Mouse (Mus musculus): ENCODE results near the gene Kctd17.
A peak's percentile ranks its signal among the peaks of the same experiment; 100 is the strongest.

The Kctd17 gene

GRCm38 (mm10) chr15:78449131-78449530 lies 20.8 kb downstream of the Kctd17 start:
- DNase-seq (ENCODE audit: low read depth, low spot score): peak; percentile 23
- Histone ChIP-seq H3K36me3 (ENCODE audit: control insufficient read depth, insufficient read depth, low read length, poor library complexity, severe bottlenecking) (no peaks in the 10 kb centered on the region), H3K27me3 (ENCODE audit: control insufficient read depth, insufficient read depth, low read length, poor library complexity, severe bottlenecking) (no peaks in the 10 kb centered on the region)

GRCm38 (mm10) chr15:78449694-78450418 lies 21.5 kb downstream of the Kctd17 start:
- peak; percentile 83 for DNase-seq (ENCODE audit: low read depth, low spot score)
- Histone ChIP-seq H3K36me3 (ENCODE audit: control insufficient read depth, insufficient read depth, low read length, poor library complexity, severe bottlenecking) (no peaks in the 10 kb centered on the region), H3K27me3 (ENCODE audit: control insufficient read depth, insufficient read depth, low read length, poor library complexity, severe bottlenecking) (no peaks in the 10 kb centered on the region)

GRCm38 (mm10) chr15:78450419-78450768 lies 22.0 kb downstream of the Kctd17 start:
- Histone ChIP-seq H3K36me3 (ENCODE audit: control insufficient read depth, insufficient read depth, low read length, poor library complexity, severe bottlenecking) (no peaks in the 10 kb centered on the region), H3K27me3 (ENCODE audit: control insufficient read depth, insufficient read depth, low read length, poor library complexity, severe bottlenecking) (no peaks in the 10 kb centered on the region)
- no peak for DNase-seq (ENCODE audit: low read depth, low spot score)

GRCm38 (mm10) chr15:78451201-78451600 lies 22.8 kb downstream of the Kctd17 start:
- no peak for DNase-seq (ENCODE audit: low read depth, low spot score)
- no peaks in the 10 kb centered on the region for H3K27me3 ChIP-seq (ENCODE audit: control insufficient read depth, insufficient read depth, low read length, poor library complexity, severe bottlenecking)
- no peaks in the 10 kb centered on the region for H3K36me3 ChIP-seq (ENCODE audit: control insufficient read depth, insufficient read depth, low read length, poor library complexity, severe bottlenecking)

- H3K36me3 ChIP-seq (ENCODE audit: control insufficient read depth, insufficient read depth, low read length, poor library complexity, severe bottlenecking): no peaks in the 10 kb centered on the region
- no peaks in the 10 kb centered on the region for H3K27me3 ChIP-seq (ENCODE audit: control insufficient read depth, insufficient read depth, low read length, poor library complexity, severe bottlenecking)
- DNase-seq (ENCODE audit: low read depth, low spot score): no peak
Observed at GRCm38 (mm10) chr15:78452929-78453328, 24.6 kb downstream of the Kctd17 start.

GRCm38 (mm10) chr15:78455168-78455567 lies 26.8 kb downstream of the Kctd17 start:
- DNase-seq (ENCODE audit: low read depth, low spot score): no peak
- no peaks in the 10 kb centered on the region for H3K36me3 ChIP-seq (ENCODE audit: control insufficient read depth, insufficient read depth, low read length, poor library complexity, severe bottlenecking)
- no peaks in the 10 kb centered on the region for H3K27me3 ChIP-seq (ENCODE audit: control insufficient read depth, insufficient read depth, low read length, poor library complexity, severe bottlenecking)

- no peaks in the 10 kb centered on the region for H3K27me3 ChIP-seq (ENCODE audit: control insufficient read depth, insufficient read depth, low read length, poor library complexity, severe bottlenecking)
- no peaks in the 10 kb centered on the region for H3K36me3 ChIP-seq (ENCODE audit: control insufficient read depth, insufficient read depth, low read length, poor library complexity, severe bottlenecking)
- DNase-seq (ENCODE audit: low read depth, low spot score): no peak
Observed at GRCm38 (mm10) chr15:78456051-78456450, 27.7 kb downstream of the Kctd17 start.

- no peak for DNase-seq (ENCODE audit: low read depth, low spot score)
Observed at GRCm38 (mm10) chr15:78457193-78457592, 28.8 kb downstream of the Kctd17 start.

GRCm38 (mm10) chr15:78462981-78463380 lies 34.6 kb downstream of the Kctd17 start:
- no peaks in the 10 kb centered on the region for H3K36me3 ChIP-seq (ENCODE audit: control insufficient read depth, insufficient read depth, low read length, poor library complexity, severe bottlenecking)
- no peak for DNase-seq (ENCODE audit: low read depth, low spot score)
- no peaks in the 10 kb centered on the region for H3K27me3 ChIP-seq (ENCODE audit: control insufficient read depth, insufficient read depth, low read length, poor library complexity, severe bottlenecking)

More at GRCm38 (mm10) chr15:78457193-78457592, 28.8 kb downstream of the Kctd17 start:
- Histone ChIP-seq H3K27me3 (ENCODE audit: control insufficient read depth, insufficient read depth, low read length, poor library complexity, severe bottlenecking) (no peaks in the 10 kb centered on the region), H3K36me3 (ENCODE audit: control insufficient read depth, insufficient read depth, low read length, poor library complexity, severe bottlenecking) (no peaks in the 10 kb centered on the region)

GRCm38 (mm10) chr15:78466809-78467208 lies 38.4 kb downstream of the Kctd17 start:
- Histone ChIP-seq H3K36me3 (ENCODE audit: control insufficient read depth, insufficient read depth, low read length, poor library complexity, severe bottlenecking) (no peaks in the 10 kb centered on the region), H3K27me3 (ENCODE audit: control insufficient read depth, insufficient read depth, low read length, poor library complexity, severe bottlenecking) (no peaks in the 10 kb centered on the region)
- DNase-seq (ENCODE audit: low read depth, low spot score): no peak

- no peak for DNase-seq (ENCODE audit: low read depth, low spot score)
- Histone ChIP-seq H3K27me3 (ENCODE audit: control insufficient read depth, insufficient read depth, low read length, poor library complexity, severe bottlenecking) (no peaks in the 10 kb centered on the region), H3K36me3 (ENCODE audit: control insufficient read depth, insufficient read depth, low read length, poor library complexity, severe bottlenecking) (no peaks in the 10 kb centered on the region)
Observed at GRCm38 (mm10) chr15:78467570-78467969, 39.2 kb downstream of the Kctd17 start.

- DNase-seq (ENCODE audit: low read depth, low spot score): no peak
- Histone ChIP-seq H3K36me3 (ENCODE audit: control insufficient read depth, insufficient read depth, low read length, poor library complexity, severe bottlenecking) (no peaks in the 10 kb centered on the region), H3K27me3 (ENCODE audit: control insufficient read depth, insufficient read depth, low read length, poor library complexity, severe bottlenecking) (no peaks in the 10 kb centered on the region)
Observed at GRCm38 (mm10) chr15:78468379-78468937, 40.1 kb downstream of the Kctd17 start, which contains the start of gene Tmprss6. TSS of gene Tmprss6 (minus strand) at chr15:78468634.

GRCm38 (mm10) chr15:78470495-78471276 lies 42.3 kb downstream of the Kctd17 start:
- no peaks in the 10 kb centered on the region for H3K27me3 ChIP-seq (ENCODE audit: control insufficient read depth, insufficient read depth, low read length, poor library complexity, severe bottlenecking)
- H3K36me3 ChIP-seq (ENCODE audit: control insufficient read depth, insufficient read depth, low read length, poor library complexity, severe bottlenecking): no peaks in the 10 kb centered on the region

GRCm38 (mm10) chr15:78471902-78472301 lies 43.5 kb downstream of the Kctd17 start:
- H3K27me3 ChIP-seq (ENCODE audit: control insufficient read depth, insufficient read depth, low read length, poor library complexity, severe bottlenecking): no peaks in the 10 kb centered on the region
- no peaks in the 10 kb centered on the region for H3K36me3 ChIP-seq (ENCODE audit: control insufficient read depth, insufficient read depth, low read length, poor library complexity, severe bottlenecking)
- no peak for DNase-seq (ENCODE audit: low read depth, low spot score)

More at GRCm38 (mm10) chr15:78470495-78471276, 42.3 kb downstream of the Kctd17 start:
- no peak for DNase-seq (ENCODE audit: low read depth, low spot score)

- H3K36me3 ChIP-seq (ENCODE audit: control insufficient read depth, insufficient read depth, low read length, poor library complexity, severe bottlenecking): no peaks in the 10 kb centered on the region
- no peaks in the 10 kb centered on the region for H3K27me3 ChIP-seq (ENCODE audit: control insufficient read depth, insufficient read depth, low read length, poor library complexity, severe bottlenecking)
- no peak for DNase-seq (ENCODE audit: low read depth, low spot score)
Observed at GRCm38 (mm10) chr15:78473442-78473841, 45.1 kb downstream of the Kctd17 start.
